Mouse (Mus musculus) layer of hippocampus, postnatal 10 days (tissue): ENCODE data around the gene Dnaaf3. TPM values are rescaled to one million over a fixed set of nuclear protein-coding genes. Genes with fewer than 3 reads are reported as not detected.

Source experiments
- DNase-seq, 2 experiments: peaks; one replicate each; pipeline ENCODE4 v3.0.0; 2021; ENCODE audit warnings: low spot score in 2 of 2
- total RNA-seq, 2 experiments: library from RNA; stranded (reverse); gene quantifications; 2 replicates each; pipeline ENCODE4 v1.2.3; 2021

Dnaaf3 gene
- total RNA-seq, 2 experiments from 2014 or later, result 1.2 to 1.4 TPM

DNA sequence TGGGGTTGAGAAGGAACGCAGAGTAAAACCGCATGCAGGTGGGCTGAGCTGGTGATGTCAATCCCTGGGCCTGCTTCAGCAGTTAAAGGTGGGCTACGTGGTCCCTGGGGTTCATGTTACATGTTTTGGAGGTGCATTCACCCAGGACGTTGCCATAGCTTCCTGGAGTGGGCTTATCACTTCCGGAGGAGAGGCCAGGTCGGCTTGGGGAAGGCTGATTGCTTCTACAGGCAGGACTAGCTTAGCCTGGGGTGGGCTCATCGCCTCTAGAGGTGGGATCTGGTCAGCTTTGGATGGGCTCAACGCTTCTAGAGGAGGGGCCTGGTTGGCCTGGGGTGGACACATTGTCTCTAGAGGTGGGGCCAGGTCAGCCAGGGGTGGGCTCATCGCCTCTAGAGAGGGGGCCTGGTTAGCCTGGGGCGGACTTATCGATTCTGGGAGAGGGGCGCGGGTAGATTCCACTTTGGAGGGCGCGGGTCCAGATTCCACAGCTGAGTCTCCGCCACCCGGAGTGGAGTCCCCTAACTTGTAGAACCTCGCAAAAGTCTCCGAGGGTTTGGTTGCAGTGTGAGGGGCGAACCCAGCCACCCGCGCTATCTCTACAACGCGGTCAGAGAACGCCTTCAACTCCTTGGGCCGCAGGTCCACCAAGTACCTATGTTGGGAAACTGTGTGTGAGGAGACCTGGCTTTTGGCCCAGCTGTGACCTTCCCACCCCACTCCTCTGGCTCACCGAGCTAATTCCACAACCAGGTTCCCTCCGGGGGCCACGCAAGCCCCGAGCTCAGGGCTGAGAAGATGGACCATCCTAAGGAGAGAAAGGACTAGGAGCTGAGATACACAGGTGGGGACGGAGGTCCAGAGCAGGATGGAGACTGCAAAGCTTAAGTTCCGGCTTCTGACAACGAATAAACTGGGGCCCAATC lies 8.8 kb downstream of the Dnaaf3 start:
- no peak for DNase-seq

DNA sequence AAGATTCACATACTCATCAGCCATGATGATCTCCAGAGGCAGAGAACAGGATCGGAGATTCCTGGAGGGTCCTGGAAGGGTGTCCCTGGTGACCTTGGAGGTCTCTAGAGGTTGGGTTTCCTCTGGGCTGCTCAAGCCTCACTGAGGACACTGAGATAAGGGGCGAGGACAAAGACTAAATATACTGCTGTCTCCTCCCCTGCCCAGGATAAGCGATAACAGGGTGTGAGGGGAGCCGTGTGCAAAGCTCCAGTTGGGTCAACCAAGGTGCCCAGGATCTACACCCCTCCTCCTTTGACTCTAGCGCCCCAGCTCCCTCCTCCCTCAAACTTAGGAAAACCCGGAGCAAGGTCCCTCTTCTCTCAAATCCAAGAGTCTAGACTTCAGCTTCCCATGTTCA lies 10.0 kb downstream of the Dnaaf3 start:
- no peak for DNase-seq

DNA sequence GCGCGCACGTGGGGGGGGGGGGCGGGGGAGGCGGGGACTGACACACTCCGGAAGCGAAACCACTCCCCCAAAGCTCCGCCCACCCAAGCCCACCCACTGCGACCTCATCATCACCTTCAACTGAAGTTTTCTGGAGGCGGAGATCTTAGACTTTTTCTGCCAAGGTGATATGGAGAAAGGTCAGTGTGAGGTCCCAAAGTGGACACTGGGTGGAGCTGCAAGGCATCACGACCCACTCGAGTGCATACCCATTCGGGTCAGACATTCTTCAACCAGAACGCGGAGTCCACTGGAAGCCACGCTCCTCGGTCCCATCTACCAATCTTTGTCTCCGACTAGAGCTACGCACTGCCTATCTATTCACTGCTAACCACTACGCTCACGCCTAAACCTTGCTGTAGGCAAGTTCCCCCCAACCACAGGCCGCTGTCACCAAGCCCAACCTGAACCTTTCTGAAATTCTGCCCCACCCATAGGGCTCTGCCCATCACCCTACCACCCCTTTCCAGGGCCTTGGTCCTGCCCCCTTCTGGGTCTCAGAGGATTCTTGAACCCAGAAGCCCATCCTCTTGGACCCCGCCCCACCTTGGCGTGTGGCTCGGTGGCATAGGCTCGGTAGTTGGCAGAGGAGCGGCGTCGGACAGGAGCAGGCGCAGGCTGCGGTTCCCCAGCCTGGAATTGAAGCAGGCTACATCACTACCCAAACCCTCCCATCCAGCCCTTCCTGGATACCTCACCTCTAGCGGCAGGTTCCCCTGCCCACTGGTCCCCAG lies 10.8 kb downstream of the Dnaaf3 start:
- no peak for DNase-seq

DNA sequence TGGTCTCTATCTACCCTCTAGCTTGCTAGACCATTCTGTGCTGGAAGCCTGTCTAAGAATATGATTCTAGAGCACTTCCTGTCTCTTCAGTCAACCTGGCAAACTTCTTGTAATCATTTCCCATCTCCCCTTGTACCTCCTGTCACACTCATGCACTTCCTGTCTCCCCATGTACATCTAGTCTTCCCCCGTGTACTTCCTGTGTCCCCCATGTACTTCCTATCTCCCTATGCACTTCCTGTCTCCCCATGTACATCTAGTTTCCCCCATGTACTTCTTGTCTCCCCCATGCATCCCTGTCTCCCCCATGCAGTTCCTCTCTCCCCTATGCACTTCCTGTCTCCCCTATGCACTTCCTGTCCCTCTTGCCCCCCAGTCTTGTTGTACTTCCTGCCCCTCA lies 13.8 kb downstream of the Dnaaf3 start:
- no peak for DNase-seq

DNA sequence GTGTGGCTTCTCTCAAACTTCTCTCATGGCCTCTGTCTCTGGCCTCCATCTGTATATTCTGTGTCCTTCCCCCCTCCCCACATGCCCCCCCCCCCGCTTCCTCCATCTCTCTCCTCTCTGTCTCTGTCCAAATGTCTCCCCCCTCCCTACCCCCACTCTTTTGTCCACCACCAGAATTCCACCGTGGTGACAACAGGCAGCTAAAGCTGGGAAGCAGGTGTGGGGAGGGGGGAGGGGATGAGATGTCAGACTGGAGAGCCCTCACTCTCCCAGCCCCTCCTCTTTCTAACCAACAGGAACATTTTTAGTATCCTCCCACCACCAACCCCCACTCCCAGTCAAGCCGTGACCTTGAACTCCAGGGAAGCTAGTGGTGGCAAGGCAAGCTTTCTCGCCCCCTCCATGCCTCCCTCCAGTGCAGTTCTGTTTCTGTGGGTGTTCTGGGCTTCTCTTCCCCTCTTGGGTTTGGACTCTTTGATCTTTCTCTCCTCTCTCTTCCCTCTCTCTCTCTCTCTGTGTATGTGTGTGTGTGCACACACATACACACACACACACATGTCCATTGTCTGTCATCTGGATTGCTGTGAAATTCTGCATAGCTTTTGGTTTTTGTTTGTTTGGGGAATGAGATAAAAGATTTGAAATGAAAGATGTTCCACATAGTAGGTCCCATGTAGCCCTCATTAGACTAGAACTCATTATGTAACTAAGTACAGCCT lies 15.8 kb downstream of the Dnaaf3 start, which contains the start of gene Tnnt1:
Tnnt1 (minus strand) TSS at position 51 of the 719 bp plus-strand sequence.
- no peak for DNase-seq

DNA sequence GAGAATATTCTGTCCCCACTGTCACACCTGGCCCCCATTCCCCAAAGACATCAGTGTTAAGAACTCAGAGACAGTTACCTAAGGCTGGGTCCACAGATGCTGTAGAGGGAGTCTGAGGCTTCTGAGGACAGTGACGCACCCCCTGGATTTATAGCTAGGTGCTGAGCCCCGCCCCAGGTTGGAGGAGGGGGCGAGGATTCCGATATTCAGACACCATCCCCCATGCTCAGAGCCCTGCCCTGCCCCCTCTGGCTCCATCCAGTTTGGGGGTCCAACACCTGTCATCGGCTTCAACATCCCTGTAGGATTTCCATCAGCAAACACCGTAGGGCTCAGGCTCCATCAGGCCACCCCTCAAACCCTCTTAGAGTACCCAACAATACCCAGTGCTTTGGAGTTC lies 16.4 kb downstream of the Dnaaf3 start:
- DNase-seq, result no peak

DNA sequence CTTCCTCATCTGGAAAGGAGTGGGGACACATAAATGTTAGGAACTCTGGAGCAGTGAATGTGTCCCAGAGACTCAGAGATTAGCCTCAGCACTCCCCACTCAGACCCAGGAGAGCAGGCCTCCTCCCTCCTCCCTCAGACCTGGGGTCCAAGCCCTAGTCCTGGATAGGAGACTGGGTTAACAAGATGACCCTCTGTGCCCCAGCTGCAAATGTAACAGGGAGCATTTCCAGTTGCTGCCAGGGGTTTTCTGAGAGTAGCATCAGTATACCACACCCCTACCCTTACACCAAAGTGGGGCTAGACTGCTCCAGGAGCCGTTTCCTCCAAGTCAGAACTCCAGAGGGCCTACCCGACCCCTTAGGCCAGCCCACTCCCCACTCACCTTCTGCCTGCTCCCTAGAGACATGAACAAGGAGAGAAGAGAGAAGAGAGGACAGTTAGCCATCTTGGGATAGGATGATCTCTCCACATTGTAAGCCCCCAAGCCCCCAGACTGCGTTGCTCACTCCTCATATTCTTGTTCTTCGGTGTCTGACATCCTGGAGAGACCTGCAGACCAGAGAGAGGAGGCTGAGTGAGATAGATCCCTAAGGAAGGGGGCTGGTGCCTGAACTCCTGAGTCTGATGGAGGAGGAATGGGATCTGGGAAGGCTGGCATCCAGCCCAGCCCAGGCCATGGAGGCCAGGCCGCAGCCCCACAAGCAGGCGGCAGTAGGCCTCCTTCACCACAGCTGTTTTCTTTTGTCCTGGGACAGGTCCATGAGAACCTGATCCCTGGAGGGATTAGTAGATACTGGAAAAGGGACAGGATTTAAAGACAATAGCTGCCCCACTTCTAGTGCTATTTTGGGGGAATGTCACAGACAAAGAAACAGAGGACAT lies 18.2 kb downstream of the Dnaaf3 start:
- no peak for DNase-seq

DNA sequence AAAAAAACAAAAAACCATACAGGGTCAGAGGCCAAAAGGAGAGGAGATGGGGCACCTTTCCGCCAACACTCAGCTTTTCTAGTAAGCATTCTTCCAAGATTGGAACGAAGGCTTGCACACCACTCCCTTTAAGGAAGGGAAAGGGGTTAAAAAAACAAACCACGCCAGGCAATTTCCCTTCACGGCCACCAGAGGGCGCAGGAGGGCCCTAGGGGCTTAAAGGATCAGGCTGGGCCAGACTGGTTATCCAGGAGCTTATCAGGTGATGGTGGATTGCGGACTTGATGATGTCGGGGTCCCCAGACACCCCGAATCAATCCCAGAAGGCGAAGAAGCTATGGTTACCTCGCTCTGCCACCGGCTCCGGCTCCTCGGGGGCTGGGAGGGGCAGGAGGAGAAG lies 19.0 kb downstream of the Dnaaf3 start:
- peak in 1 of 2 experiments; percentile 49 for DNase-seq

DNA sequence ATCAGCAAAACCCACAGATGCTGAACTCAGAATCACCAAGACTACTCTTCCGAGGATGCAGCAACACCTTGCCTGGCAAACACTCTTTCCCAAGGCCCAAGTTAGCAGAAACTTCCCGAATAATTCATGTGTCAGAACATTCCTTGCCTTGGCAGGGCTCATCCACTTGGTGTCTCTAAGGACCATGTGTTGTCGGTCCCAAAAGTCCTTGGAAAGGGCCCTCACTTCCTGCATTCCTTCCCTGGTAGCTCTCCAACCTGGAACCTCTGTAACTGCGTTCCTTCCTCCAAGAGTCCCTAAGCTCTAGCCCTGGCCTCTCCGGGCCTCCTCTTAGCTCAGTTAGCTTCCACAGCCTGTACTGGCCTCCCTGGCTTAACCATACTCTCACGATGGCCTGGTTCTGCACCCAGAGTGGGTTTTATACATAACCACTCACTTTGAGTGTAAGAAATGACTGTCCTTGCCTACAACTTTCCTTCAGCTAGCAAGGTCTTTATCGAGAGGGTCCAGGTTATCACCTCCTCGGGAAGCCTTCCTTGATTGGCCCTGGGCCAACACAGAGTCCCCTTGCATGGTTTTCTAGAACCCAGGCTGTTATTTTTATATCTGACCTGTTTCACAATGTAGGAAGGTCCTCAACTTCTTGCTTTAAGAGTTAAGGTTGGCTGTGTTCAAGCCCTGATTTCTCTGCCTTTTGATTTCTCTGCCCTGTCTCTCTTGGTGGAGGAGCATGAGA lies 20.6 kb downstream of the Dnaaf3 start:
- DNase-seq, result no peak

DNA sequence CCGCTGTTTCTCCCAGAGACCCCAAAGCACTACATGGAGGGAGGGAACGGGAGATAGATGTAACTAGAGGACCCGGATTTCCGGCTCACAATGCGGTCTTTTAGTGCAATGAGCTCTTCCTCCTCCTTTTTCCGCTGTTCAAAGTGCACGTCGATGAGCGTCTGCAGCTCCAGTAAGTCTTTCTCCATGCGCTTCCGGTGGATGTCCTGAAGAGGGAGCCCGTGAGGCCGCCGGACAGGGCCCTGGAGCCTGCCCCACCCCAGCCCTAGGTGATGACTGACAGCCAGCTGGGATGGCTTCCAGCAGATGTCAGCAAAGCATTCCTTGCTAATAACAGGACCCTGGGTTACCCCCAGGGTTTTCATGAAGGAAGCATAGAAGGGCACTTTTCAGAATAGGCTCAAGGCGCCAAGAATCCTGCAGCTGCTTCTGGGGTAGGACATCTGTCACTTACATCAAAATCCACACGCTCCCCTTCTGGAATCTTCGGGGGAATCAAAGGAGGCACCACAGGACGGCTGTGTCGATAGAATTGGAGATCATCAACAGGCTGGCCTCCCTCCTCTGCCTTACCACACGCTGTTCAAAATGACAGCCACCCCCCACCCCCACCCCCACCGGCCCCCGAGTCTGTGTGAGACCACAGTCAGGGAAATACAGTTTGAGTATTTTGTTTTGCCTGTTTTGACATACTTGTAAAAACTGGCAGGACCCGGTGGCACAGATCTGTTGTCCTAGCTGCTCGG lies 22.2 kb downstream of the Dnaaf3 start:
- DNase-seq, result peak; percentile 54 to 63

DNA sequence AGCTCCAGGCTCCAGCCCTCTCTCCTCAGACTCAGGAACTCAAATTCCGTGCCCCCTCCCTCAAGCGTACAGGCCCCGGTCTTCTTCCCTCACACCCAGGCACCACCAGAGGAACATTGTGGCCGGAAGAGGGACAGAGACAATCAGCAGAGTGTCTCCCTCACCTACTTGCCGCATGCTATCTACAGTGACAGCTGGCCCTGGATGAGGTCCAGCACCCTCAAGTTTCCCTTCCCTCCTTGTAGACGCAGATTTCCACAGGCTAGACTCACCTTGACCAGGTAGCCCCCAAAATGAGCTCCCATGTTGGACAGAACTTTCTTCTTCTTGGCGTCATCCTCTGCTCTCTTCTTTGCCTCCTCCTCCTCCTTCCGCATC lies 23.5 kb downstream of the Dnaaf3 start:
- no peak for DNase-seq

DNA sequence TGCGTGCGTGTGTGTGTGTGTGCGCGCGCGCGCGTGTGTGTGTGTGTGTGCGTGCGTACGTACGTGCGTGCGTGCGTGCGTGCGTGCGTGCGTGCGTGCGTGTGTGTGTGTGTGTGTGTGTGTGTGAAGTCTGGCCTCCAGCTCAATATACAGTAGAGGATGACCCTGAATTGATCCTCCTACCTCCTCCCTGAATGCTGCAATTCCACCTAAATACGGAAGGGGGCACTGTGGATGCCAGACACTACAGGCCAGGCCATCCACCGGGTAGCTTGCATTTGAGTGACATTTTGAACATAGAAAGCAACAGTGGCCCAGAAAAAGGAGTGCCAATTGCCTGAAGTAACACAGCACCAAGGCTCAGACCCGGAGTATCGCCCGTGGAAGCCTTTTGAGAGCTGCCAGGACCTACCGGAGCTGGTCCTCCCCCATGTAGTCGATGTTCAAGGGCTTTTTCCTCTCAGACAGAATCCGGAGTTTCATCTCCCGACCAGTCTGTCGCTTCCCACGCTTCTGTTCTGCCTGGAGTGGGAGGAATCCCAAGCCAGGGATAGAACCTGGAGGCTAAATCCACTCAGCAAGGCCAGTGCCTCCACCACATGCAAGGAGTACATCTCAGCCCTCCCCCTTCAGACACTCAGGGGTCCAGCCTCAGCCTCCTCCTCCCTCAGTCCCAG lies 24.1 kb downstream of the Dnaaf3 start:
- no peak for DNase-seq

DNA sequence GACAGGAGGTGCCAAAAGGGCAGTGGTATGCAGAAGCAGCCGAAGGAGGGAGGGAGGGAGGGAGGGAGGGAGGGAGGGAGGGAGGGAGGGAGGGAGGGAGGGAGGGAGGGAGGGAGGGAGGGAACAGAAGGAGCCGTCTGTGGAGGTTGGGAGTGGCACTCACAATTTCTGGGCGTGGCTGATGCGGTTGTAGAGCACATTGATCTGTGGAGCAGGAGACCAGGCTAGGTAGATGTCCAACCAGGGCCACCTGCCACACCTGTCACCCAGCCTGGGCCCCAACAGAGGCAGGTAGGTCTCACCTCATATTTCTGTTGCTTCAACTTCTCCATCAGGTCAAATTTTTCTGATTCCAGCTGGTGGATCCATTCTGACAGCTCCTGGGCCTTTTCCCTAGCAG lies 25.0 kb downstream of the Dnaaf3 start:
- DNase-seq, result no peak

DNA sequence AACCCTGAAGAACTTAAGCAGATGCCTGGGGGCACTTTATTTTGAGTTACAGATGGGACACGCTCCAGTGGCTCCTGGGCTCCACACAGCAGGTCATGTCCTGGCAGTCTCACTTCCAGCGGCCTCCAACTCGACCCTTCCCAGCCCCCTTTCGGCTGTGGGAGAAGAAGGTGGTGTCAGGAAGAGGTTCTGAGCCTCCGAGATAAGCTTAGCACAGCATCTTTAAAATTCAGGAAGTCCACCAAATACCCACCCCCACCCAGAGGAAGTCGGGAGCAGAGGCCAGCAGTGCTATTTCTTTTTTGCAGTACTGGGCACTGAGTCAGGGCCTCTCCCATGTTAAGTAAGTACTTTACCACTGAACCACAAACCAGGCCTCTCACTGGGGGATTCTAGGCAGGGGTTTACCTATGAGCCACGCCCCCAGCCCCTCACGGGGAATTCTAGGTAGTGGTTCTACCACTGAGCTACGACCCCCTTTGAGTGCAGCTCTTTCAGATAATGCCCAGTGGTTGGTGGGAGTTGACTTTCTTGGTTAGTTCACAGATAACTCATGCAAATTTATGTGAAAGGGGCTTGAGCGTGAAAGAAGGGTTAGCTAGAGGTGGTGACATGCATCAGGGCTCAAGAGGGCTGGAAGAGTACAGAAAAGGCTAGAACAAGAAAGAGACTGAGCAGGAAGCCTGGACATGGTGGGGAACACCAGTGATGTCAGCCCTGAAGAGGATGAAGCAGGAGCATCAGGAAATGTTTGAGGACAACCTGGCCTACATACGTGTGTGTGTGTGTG lies 27.4 kb downstream of the Dnaaf3 start:
- no peak for DNase-seq

DNA sequence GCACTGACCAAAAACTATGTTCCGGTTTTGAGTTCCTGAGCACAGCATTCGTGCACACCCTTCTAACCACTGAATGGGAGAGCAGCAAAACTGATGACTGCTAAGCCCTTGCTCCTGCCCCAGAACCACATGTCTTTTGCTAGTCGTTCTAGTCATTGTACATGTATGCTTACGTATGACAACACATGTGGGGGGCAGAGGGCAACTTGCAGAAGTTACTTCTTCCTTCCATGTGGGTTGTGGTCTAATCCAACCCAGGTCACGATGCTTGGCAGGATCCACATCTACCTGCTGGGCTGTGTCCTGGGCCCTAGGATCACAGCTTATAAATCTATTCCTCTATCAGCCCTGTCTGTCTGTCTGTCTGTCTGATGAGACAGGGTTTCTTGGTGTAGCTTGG lies 28.4 kb downstream of the Dnaaf3 start:
- no peak for DNase-seq

DNA sequence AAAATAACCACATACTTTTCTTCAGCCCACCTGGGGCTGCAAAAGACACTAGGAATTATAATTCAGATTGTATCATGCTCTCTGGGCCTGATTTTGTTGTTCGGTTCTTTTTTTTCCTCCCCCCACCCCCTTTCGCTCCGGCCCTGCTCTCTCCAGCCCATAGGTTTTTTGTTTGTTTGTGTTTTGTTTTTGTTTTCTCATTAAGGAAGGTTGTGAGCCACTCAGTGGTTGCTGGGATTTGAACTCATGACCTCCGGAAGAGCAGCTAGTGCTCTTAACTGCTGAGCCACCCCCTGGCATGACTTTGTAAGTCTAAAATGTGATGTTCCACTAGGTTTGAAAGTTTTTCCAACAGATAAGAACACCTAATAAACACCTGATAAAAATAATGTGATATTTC lies 29.2 kb downstream of the Dnaaf3 start:
- DNase-seq, result no peak

DNA sequence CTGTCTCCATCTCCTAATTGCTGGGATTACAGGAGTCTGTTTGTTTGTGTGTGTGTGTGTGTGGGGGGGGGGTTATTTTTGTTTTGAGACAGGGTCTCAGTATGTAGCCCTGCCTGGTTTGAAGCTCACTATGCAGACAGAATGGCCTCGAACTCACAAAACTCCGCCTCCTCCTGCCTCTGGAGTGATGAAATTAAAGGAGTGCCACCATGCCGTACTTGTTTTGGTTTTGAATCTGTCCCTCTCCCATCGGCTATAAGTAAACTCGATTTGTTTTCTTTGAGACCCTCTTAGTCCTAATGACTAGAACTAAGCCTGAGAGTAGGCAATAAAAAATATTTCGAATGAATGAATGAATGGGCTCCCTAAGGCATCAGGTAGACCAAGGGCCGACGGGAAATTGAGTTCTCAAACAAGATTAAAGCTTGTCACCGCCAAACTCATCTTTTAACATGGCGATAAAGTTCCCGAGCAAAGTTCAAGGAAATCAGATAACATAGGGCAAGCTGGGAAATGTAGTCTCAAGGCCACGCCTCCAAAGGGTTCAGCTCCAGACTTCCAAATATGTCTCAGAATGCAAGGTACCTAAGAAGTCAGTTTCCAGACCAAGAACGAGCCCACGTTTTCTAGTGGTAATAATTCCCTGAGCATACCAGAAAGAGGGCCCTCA lies 29.7 kb downstream of the Dnaaf3 start:
- DNase-seq, result no peak
